Mouse (Mus musculus) ovary, postnatal 36 days (tissue): Measurements from ENCODE around the gene Akr1c13.

Experiments used
- DNase-seq: peaks from one replicate; pipeline ENCODE4 v3.0.0; 2022; ENCODE audit warnings: low spot score, mixed read lengths

The Akr1c13 gene

GRCm38 (mm10) chr13:4244861-4245559 lies 54.1 kb downstream of the Akr1c13 start:
- DNase-seq, result peak; percentile 33

DNA sequence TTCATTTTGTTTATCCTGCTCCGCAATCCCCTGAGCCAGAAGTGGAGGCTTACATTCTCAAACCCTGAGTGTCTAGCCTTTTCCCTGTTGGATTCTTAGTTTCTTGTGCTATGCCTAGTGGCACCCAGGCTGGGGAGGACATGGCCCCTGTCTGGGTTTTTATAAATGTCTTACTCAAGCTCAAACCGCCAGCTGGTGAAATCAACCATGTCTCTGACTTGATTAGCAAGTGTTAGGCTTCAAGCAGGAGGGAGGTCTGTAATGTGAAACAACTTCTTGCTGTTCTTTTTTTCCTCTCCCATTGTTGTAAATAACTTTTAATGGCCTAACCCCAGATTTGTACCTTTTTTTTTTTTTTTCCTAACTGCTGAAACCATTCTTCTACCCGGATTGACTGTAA lies 58.4 kb downstream of the Akr1c13 start:
- DNase-seq, result no peak
